Comparison of ENCODE assay signal across 27 mouse cellular contexts in the genomic region with DNA sequence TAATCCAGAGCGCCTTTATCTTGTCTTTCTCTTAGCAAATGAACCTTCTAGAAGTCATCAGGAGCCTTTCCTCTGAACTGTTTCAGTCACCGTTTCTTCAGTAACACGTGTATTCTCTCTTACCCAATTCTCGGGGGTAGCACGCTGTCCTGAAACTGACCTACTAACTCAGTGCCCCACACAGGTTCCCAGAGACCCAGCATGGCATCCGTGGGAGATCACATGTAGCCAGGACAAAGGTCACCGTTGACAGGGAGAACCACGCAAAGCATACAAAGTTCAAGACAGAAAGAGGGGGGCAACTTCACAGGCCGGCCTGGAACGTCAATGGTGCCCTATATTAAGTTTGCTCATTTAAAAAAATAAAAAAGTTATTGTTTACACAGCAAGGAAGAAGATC.
DNase-seq lines count a peak whose midpoint lies in the region; ATAC-seq and TF ChIP-seq lines count a peak whose summit lies in the region.
"Had no signal": no experiment of that assay in that cellular context is flagged by ENCODE, and none has a peak within 500 bp of the region (broad histone marks: within the 10 kb centered on the region; RNA-seq: fewer than 3 reads in every experiment).

No protein-coding gene starts in this region.

- H3K9ac ChIP-seq in heart, adult 2 months (ENCODE audit: low read depth, low read length): no peak overlapping the region
- H3K9ac ChIP-seq in kidney, embryonic 15.5 days: no peak overlapping the region
- H3K9ac ChIP-seq: embryonic facial prominence, embryonic 12.5 days; limb, embryonic 12.5 days; liver, embryonic 13.5 days; midbrain, embryonic 15.5 days; neural tube, embryonic 15.5 days had no signal

- TF ChIP-seq CTCF in heart, adult 2 months (IDR thresholded peaks at IDR 0.05): no peak

- 0 out of 2 replicates have a peak, but pooled peaks cover 4% of the 10 kb centered on the region for H3K79me2 ChIP-seq in heart, adult 2 months (replicated peaks; ENCODE audit: control insufficient read depth, insufficient read depth, low read length)

- H3K36me3 ChIP-seq in heart, adult 2 months (ENCODE audit: control insufficient read depth, insufficient read depth, low read length): peaks cover 43% of the 10 kb centered on the region
- no peaks in the 10 kb centered on the region for H3K36me3 ChIP-seq in kidney, embryonic 15.5 days
- H3K36me3 ChIP-seq: embryonic facial prominence, embryonic 12.5 days; limb, embryonic 12.5 days; liver, embryonic 13.5 days; midbrain, embryonic 15.5 days; neural tube, embryonic 15.5 days had no signal

- no peak overlapping the region for H3K4me2 ChIP-seq in kidney, embryonic 15.5 days
- H3K4me2 ChIP-seq: embryonic facial prominence, embryonic 12.5 days; limb, embryonic 12.5 days; liver, embryonic 13.5 days; midbrain, embryonic 15.5 days; neural tube, embryonic 15.5 days had no signal

- WGBS in heart, adult 2 months: 93% methylated on average over 10 of the region's 10 CpGs
- 88% methylated on average over 10 of the region's 10 CpGs for WGBS in kidney, embryonic 15.5 days

- peak overlapping the region; percentile 86 for H3K27ac ChIP-seq in heart, adult 2 months
- H3K27ac ChIP-seq in kidney, embryonic 15.5 days: no peak overlapping the region
- H3K27ac ChIP-seq in brown adipose tissue, adult 24 weeks (replicated peaks; ENCODE audit: low read depth, low read length): peak overlapping the region; percentile 90
- H3K27ac ChIP-seq: embryonic facial prominence, embryonic 12.5 days; limb, embryonic 12.5 days; midbrain, embryonic 15.5 days; neural tube, embryonic 15.5 days had no signal

- H3K27me3 ChIP-seq in heart, adult 2 months (ENCODE audit: control insufficient read depth, insufficient read depth, low read length): no peaks in the 10 kb centered on the region
- peaks cover 33% of the 10 kb centered on the region for H3K27me3 ChIP-seq in kidney, embryonic 15.5 days
- H3K27me3 ChIP-seq: midbrain, embryonic 15.5 days; neural tube, embryonic 15.5 days had no signal

- H3K4me3 ChIP-seq in heart, adult 2 months: no peak overlapping the region
- H3K4me3 ChIP-seq in kidney, embryonic 15.5 days (replicated peaks): no peak overlapping the region
- H3K4me3 ChIP-seq in brown adipose tissue, adult 24 weeks (ENCODE audit: insufficient read depth, low read depth, low read length): no peak overlapping the region
- H3K4me3 ChIP-seq: embryonic facial prominence, embryonic 12.5 days; left cerebral cortex, adult 2 months; limb, embryonic 12.5 days; liver, embryonic 13.5 days; midbrain, embryonic 10.5 days; midbrain, embryonic 15.5 days; neural tube, embryonic 15.5 days had no signal

- intact Hi-C loops in heart, adult 2 months (cut with DNase I): no loop called here
- intact Hi-C loops in heart, postnatal 25 days (cut with DNase I): no loop called here

- TF ChIP-seq POLR2A in heart, adult 2 months (IDR thresholded peaks at IDR 0.05; ENCODE audit: insufficient read depth, low read depth, low read length): no peak

- TF ChIP-seq EP300 in heart, adult 2 months (IDR thresholded peaks at IDR 0.05; ENCODE audit: insufficient read depth, low read depth, low read length): no peak

- H3K4me1 ChIP-seq in heart, adult 2 months (ENCODE audit: control insufficient read depth, insufficient read depth, low read length): peaks cover 47% of the 10 kb centered on the region
- H3K4me1 ChIP-seq in kidney, embryonic 15.5 days: 0 out of 2 replicates have a peak, but pooled peaks cover 6% of the 10 kb centered on the region
- peaks cover 54% of the 10 kb centered on the region for H3K4me1 ChIP-seq in brown adipose tissue, adult 24 weeks (ENCODE audit: control insufficient read depth, insufficient read depth, insufficient read length, low read length)
- H3K4me1 ChIP-seq: limb, embryonic 12.5 days had no signal

- no peaks in the 10 kb centered on the region for H3K9me3 ChIP-seq in kidney, embryonic 15.5 days (replicated peaks)
- H3K9me3 ChIP-seq: embryonic facial prominence, embryonic 12.5 days; limb, embryonic 12.5 days; liver, embryonic 13.5 days; midbrain, embryonic 10.5 days; midbrain, embryonic 15.5 days; neural tube, embryonic 15.5 days had no signal

- no peak for ATAC-seq in kidney, embryonic 15.5 days (replicated peaks; ENCODE audit: low FRiP score)
- ATAC-seq: forebrain, embryonic 14.5 days; hindbrain, embryonic 16.5 days; midbrain, embryonic 15.5 days had no signal

- no peak for DNase-seq in heart, adult 2 months
- DNase-seq in heart, postnatal 25 days (ENCODE audit: low spot score): no peak
- DNase-seq in kidney, adult 9 months: peak; percentile 83
- peak; percentile 51 for DNase-seq in kidney, postnatal 14 days
- no peak for DNase-seq in ovary, postnatal 10 days (ENCODE audit: low spot score)
- DNase-seq: adrenal gland, adult 2 months; B cell, adult 2 months; cerebellum, adult 11-12 months; cerebellum, adult 9-11 months; embryo, embryonic 11 days; gastrocnemius, postnatal 36 days; heart, postnatal 14 days; liver, embryonic 13.5 days; lung, adult 2 months; lung, postnatal 14 days; spleen, adult 18-20 months; thymus, postnatal 25 days had no signal

Comparison
In these comparisons a context has a peak if more than half of its experiments do, and no peak if none do; other contexts are left out.
1. DNase-seq: peak in kidney, adult 9 months (single experiment) and kidney, postnatal 14 days (single experiment); none in heart, adult 2 months (0 of 2), heart, postnatal 25 days (single experiment) and ovary, postnatal 10 days (single experiment).